Mouse (Mus musculus) cortical plate, adult 2 months (tissue): ENCODE results near the gene Trpm3. TPM values are rescaled to one million over a fixed set of nuclear protein-coding genes. Genes with fewer than 3 reads are reported as not detected.

Experiments used
- H3K27ac ChIP-seq: fragments of 200-500 bp; 2 replicates; pipeline ENCODE4 v1.5.1; 2012; ENCODE audit warnings: low read length, control low read depth, inconsistent platforms; ENCODE audit not compliant: insufficient read depth
- H3K4me1 ChIP-seq: fragments of 200-500 bp; 2 replicates; pipeline ENCODE4 v1.6.1; 2011; ENCODE audit warnings: low read length; ENCODE audit not compliant: control insufficient read depth, insufficient read depth
- H3K4me3 ChIP-seq: fragments of 200-500 bp; 2 replicates; pipeline ENCODE4 v1.5.1; 2011; ENCODE audit warnings: mild to moderate bottlenecking, low read length, control low read depth; ENCODE audit not compliant: insufficient read depth
- CTCF ChIP-seq: fragments of 200-500 bp; IDR thresholded peaks from 2 replicates; pipeline ENCODE4 v1.5.1; 2011; ENCODE audit warnings: mild to moderate bottlenecking, control low read depth, low read length; ENCODE audit not compliant: insufficient read depth; ENCODE audit errors: extremely low read depth
- POLR2A ChIP-seq: fragments of 200-500 bp; IDR thresholded peaks from 2 replicates; pipeline ENCODE4 v1.6.1; 2011; ENCODE audit warnings: mild to moderate bottlenecking, low read length, control low read depth; ENCODE audit not compliant: insufficient read depth; ENCODE audit errors: extremely low read depth
- polyA plus RNA-seq: library from polyadenylated mRNA; depleted of rRNA; stranded (reverse); fragments of >200 nt; gene quantifications from 2 replicates; pipeline ENCODE4 v1.2.3, GENCODE M21; 2012

Gene Trpm3
- polyA plus RNA-seq, 1 experiment = 16.5 TPM

DNA sequence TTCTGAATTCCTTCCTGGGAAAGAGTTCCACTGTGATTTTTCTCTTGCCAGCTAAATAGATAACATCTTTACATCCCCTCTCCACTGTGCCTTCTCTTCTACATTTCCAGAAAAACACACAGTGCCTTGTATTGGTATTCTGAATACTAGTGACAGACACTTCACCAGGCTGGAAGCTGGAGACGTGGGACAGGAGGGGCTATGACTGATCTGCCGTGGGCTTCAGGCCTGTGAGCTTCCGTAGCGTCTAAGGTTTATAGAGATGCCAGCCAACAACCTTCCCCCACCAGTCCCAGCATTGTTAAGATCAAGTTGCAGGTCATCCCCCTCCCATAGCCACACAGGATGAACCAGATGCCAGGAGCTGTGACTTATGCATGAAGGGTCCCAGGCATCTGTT, 518.4 kb downstream of the Trpm3 start:
- Histone ChIP-seq H3K4me1 (peaks cover 3% of the 10 kb centered on the region; the same call in 1 of the 2 replicates), H3K27ac (no peak overlapping the region), H3K4me3 (no peak overlapping the region)
- TF ChIP-seq POLR2A = no peak
- TF ChIP-seq CTCF = no peak

DNA sequence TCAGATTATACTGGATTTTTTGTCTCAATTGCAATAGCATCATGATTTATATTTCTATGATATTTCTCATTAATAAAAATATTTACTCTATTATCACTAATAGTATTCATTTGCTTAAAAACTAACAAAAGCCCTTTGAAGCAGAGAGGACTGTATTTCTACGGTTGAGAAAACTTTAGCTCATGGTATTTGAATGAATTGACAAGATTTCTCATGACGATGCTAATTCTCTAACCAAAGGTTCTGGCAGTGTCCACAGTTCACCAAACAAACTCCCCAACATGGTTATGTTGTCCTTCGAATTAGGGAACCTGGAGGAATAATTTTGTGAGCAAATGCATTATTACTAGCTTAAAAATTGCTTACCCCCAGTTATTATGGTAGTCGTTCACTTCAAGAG, 526.6 kb downstream of the Trpm3 start:
- Histone ChIP-seq H3K4me1 (no peaks in the 10 kb centered on the region), H3K4me3 (no peak overlapping the region), H3K27ac (no peak overlapping the region)
- TF ChIP-seq CTCF = no peak
- TF ChIP-seq POLR2A = no peak

DNA sequence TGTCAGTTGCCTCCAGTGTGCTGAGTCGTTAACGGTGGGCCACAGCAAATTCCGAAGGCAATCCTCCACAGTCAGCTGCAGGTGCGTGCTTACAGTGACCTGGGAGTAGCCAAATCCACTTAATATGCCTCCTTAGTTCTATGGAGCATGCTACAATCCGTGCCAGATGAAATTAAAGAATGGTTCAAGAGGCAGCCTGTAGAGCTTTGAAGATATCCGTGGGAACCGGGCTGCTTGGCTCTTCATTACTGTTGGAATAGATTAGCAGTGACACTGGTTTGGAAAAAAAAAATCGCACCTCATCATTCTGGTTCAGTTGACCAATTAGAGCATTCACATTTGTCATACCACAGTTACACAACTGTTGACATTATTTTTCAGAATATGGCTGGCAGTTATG, 531.4 kb downstream of the Trpm3 start:
- no peaks in the 10 kb centered on the region for H3K4me1 ChIP-seq
- H3K4me3 ChIP-seq = no peak overlapping the region
- no peak overlapping the region for H3K27ac ChIP-seq
- TF ChIP-seq POLR2A = no peak
- TF ChIP-seq CTCF = no peak

DNA sequence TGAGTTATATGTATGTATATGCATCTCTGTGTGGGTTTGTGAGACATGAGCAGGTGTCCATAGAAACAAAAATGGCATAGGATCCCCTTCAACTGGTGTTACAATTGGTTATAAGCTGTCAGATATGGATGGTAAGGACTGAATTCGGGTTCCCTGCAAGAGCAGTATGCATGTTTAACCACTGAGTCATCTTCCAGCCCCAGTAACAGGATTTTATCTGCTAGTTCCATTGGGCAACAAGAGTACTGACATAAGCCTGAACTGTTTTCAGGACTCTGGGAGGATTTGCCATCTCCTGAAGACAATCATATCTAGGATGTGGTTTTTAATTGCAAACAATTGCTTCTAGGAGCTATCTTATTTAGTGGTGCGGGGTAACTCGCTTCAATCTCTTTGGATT, 534.0 kb downstream of the Trpm3 start:
- Histone ChIP-seq H3K4me3 (no peak overlapping the region), H3K4me1 (no peaks in the 10 kb centered on the region), H3K27ac (no peak overlapping the region)
- TF ChIP-seq CTCF (no peak), POLR2A (no peak)

DNA sequence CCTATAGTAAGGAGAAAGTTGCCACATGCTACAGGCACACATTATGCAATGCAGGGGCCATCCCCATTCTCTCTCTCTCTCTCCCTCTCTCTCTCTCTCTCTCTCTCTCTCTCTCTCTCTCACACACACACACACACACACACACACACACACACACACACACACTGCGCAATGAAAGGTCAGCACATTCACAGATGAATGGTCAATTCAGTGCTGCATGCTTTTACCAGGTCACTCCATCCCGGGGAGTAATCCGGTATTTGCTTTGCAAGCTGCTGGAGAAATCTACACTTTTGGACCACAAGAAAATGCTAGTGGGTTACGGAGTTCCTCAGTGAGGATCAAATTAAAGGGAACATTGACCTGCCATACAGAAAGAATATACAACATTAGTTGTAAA, 537.4 kb downstream of the Trpm3 start:
- Histone ChIP-seq H3K27ac (no peak overlapping the region), H3K4me3 (no peak overlapping the region), H3K4me1 (no peaks in the 10 kb centered on the region)
- TF ChIP-seq CTCF (no peak), POLR2A (no peak)

DNA sequence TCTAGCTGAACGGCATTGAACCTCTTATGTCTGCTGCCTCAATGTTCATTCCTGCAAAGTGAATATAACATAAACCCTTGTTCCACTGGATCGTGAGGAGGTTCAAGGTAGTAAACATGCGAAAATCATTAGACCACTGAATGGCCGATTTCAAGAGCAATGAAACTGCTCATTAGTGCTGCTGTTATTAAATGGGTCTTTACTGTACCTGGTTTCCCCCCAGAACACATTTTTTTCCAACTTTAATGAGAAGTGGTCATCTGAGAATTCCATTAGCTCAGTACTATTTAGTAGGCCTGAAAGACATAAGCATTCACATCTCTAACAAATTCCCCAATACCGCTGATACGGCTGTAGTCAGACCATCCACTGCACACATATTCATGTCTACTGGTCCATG, 543.4 kb downstream of the Trpm3 start:
- TF ChIP-seq POLR2A (no peak), CTCF (no peak)
- H3K4me3 ChIP-seq = no peak overlapping the region
- H3K4me1 ChIP-seq = no peaks in the 10 kb centered on the region
- no peak overlapping the region for H3K27ac ChIP-seq

DNA sequence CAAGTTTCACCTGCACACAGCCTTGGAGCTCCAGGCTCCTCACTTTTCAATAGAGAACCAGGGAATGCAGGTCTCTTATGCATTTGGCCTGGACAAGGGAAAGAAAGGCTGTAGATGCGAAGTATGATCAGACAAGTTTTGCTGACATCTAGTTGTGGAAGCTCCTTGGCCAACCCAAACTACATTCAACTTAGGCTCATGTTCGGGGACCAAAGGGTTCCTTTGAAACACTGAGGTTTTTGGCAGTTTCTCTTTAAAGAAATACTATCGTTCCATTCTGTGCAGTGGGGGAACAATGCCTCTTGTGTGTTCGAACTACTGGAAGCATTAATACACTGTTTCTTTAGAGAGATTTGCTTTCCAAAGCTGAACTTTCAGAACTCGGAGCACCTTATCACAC, 553.1 kb downstream of the Trpm3 start:
- no peaks in the 10 kb centered on the region for H3K4me1 ChIP-seq
- H3K27ac ChIP-seq = no peak overlapping the region
- TF ChIP-seq POLR2A = no peak
- TF ChIP-seq CTCF = no peak
- no peak overlapping the region for H3K4me3 ChIP-seq

DNA sequence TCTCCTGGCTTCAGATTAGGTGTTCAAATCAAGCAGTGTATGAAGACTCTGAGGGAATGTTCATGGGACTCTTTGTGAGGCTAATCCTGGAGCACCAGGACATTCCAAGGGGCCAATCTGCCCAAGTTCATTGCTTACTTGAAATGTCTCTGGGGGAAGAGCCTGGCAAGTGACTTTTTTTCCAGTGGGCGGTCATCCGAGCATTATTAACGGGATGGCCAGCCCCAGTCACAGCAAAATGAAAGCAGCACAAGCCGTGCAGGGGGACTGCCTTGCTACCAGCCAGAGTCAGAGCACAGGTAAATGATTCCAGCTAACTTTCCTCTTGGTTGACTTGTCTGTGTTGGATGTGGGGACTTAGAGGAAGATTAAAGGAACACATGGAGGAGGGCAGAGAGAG, 553.7 kb downstream of the Trpm3 start:
- Histone ChIP-seq H3K4me1 (no peaks in the 10 kb centered on the region), H3K4me3 (no peak overlapping the region), H3K27ac (no peak overlapping the region)
- no peak for TF ChIP-seq POLR2A
- TF ChIP-seq CTCF = no peak

DNA sequence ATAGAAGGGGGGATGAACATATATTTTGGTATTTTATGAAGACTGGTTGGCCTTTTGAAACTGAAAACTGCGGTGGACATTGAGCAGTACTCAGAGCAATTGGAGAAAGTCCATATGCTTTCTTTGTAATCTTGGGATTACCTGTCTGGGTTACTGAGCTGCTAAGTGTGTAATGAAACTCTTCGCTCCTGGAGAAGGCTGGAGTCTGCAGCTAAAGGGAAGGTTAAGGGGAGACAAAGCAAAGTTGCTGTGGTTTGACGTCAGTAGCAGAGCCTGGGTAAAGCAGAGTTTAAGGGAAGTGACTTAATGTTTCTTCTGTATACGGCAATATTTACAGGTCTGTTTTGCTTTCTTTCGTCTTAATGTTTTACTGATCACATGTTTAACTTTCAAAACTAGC, 554.1 kb downstream of the Trpm3 start:
- Histone ChIP-seq H3K27ac (no peak overlapping the region), H3K4me3 (no peak overlapping the region), H3K4me1 (no peaks in the 10 kb centered on the region)
- TF ChIP-seq CTCF (no peak), POLR2A (no peak)

DNA sequence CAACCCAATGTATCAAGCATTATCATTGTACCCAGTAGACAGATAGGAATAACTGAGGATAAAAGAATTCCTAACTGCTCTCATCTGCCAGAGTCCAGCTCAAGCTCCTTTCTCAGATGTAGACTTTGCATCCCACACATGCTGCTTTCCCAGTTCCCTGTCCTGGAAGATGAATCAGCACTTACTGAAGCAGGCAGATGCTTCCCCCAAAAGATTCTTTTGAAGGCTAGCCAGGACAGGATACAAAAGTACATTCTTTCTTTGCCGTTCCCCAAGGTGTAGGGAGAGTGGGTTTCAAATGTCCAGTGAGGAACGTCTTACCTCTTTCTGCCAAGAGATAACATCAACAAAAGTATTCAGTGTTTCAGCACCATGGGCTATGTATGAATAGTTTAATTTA, 556.6 kb downstream of the Trpm3 start:
- no peak overlapping the region for H3K27ac ChIP-seq
- H3K4me3 ChIP-seq = no peak overlapping the region
- no peak for TF ChIP-seq POLR2A
- TF ChIP-seq CTCF = no peak
- no peaks in the 10 kb centered on the region for H3K4me1 ChIP-seq

DNA sequence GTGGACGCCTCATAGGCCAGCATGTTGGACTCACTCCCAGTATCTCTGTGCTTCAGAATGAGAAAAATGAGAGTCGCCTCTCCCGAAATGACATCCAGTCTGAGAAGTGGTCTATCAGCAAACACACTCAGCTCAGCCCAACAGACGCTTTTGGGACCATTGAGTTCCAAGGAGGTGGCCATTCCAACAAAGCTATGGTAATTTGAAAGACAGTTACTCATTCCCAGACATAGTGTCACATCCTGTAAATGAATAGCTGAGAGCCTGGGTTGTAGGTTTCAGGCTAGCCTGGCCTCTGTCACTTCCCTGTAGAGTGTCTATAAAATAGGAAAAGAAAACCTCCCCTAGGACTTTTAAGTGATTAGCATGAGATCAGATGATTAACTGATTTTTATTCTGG, 559.9 kb downstream of the Trpm3 start:
- no peak overlapping the region for H3K27ac ChIP-seq
- no peak overlapping the region for H3K4me3 ChIP-seq
- TF ChIP-seq CTCF = no peak
- no peak for TF ChIP-seq POLR2A
- no peaks in the 10 kb centered on the region for H3K4me1 ChIP-seq
